Mouse (Mus musculus) lung, postnatal 0 days (tissue): ENCODE data around the gene Cldn18. TPM values are rescaled to one million over a fixed set of nuclear protein-coding genes. Genes with fewer than 3 reads are reported as not detected.

Experiments used
- ATAC-seq: fragments of 200-750 bp; cut with Nextera tagmentation; 2 replicates; pipeline ENCODE4 v1.8.0; 2017; ENCODE audit warnings: moderate library complexity
- DNase-seq: peaks from one replicate; pipeline ENCODE4 v3.0.0-alpha.2; 2016; ENCODE audit warnings: low spot score
- H3K27ac ChIP-seq: fragments of 300-500 bp; sonication (generic); 2 replicates; pipeline ENCODE4 v1.5.1; 2014; ENCODE audit warnings: antibody characterized with exemption, mild to moderate bottlenecking, low read length, mixed read lengths
- H3K27me3 ChIP-seq: fragments of 300-500 bp; sonication (generic); replicated peaks from 2 replicates; pipeline ENCODE4 v1.6.1; 2014; ENCODE audit warnings: low read length, mixed read lengths; ENCODE audit not compliant: insufficient read depth
- H3K36me3 ChIP-seq: fragments of 300-500 bp; sonication (generic); 2 replicates; pipeline ENCODE4 v1.6.1; 2014; ENCODE audit warnings: low read length, mixed read lengths; ENCODE audit not compliant: insufficient read depth
- H3K4me1 ChIP-seq: fragments of 300-500 bp; sonication (generic); 2 replicates; pipeline ENCODE4 v1.6.1; 2014; ENCODE audit warnings: antibody characterized with exemption, low read depth, low read length, mixed read lengths; ENCODE audit not compliant: insufficient read depth
- H3K4me2 ChIP-seq: fragments of 300-500 bp; sonication (generic); replicated peaks from 2 replicates; pipeline ENCODE4 v1.6.1; 2014; ENCODE audit warnings: low read depth, mild to moderate bottlenecking, low read length, moderate library complexity, mixed read lengths
- H3K4me3 ChIP-seq: fragments of 300-500 bp; sonication (generic); 2 replicates; pipeline ENCODE4 v1.5.1; 2014; ENCODE audit warnings: low read depth, low read length
- H3K9ac ChIP-seq: fragments of 300-500 bp; sonication (generic); replicated peaks from 2 replicates; pipeline ENCODE4 v1.6.1; 2014; ENCODE audit warnings: low read depth, mild to moderate bottlenecking
- H3K9me3 ChIP-seq: fragments of 300-500 bp; sonication (generic); 2 replicates; pipeline ENCODE4 v1.6.1; 2016; ENCODE audit warnings: low read length, mixed read lengths
- CTCF ChIP-seq: IDR thresholded peaks from 2 replicates; pipeline ENCODE4 v1.5.1; 2016; ENCODE audit warnings: antibody characterized with exemption, mild to moderate bottlenecking
- EP300 ChIP-seq: IDR thresholded peaks from 2 replicates; pipeline ENCODE4 v1.6.1; 2016; ENCODE audit warnings: antibody characterized with exemption, mild to moderate bottlenecking, control low read depth
- WGBS: fragments of 180-500 bp; shearing (Covaris S2); extraction: QIAGEN DNeasy Blood & Tissue Kit; methylation state at CpG from one replicate; pipeline ENCODE4 v1.1.7; 2014; 5-methylcytosine and 5-hydroxymethylcytosine counted together
- polyA plus RNA-seq: library from polyadenylated mRNA; unstranded; fragments of >200 nt; fragmentation: Nextera tagmentation; extraction: Ambion mirVana; gene quantifications from 2 replicates; pipeline ENCODE4 v1.2.1, GENCODE M21; 2015

Gene Cldn18
- polyA plus RNA-seq, 1 experiment from 2014 or later: 1,066 TPM

DNA sequence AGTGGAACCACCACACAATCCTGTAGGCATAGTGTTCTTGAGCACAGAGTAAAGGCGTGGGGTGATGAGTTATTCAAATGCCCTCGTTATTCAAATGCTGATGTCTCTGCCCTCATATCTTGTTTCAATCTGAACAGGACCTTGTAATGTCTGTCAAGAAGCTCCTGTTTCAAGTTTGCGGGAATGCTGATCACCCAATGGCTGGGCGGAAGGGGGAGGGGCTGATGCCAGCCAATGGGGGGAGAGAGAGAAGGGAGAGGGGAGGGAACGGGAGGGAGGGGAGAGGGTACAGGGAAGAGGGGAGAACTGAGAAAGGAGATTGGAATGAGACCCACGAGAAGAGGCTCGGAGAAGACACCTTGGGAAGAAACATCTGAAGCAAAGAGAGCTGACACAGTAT is 22.1 kb downstream of the Cldn18 start:
- no peak overlapping the region for H3K4me3 ChIP-seq
- no peak for ATAC-seq
- H3K27me3 ChIP-seq: no peaks in the 10 kb centered on the region

DNA sequence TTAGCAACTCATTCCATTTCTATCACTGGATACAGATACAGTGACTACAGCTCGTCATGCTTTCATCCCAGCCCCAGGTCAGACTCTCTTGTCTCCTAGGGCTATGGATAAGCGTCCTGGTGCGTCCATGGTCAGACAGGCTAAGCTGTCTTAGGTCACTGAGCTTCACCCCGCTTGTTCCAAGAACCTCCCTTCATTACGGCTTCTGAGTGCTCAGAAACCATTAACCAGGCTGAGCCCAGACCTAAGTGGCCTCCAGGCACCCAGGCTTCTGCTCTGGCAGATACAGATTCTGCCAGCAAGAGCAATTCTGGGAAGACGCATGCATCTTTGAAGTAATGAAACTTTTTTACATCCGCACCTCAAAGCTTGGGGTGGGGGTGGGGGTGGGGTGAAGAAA is 26.7 kb downstream of the Cldn18 start:
- H3K36me3 ChIP-seq: no peaks in the 10 kb centered on the region
- 69% methylated on average over 7 of the region's 7 CpGs for WGBS
- H3K9me3 ChIP-seq: no peaks in the 10 kb centered on the region
- H3K27ac ChIP-seq: no peak overlapping the region
- DNase-seq (no peak), ATAC-seq (no peak)
- H3K9ac ChIP-seq: no peak overlapping the region
- no peak for TF ChIP-seq EP300
- TF ChIP-seq CTCF: no peak
- 0 out of 2 replicates have a peak, but pooled peaks cover 4% of the 10 kb centered on the region for H3K4me1 ChIP-seq
- H3K4me3 ChIP-seq: no peak overlapping the region
- H3K27me3 ChIP-seq: no peaks in the 10 kb centered on the region
- H3K4me2 ChIP-seq: no peak overlapping the region

More for the DNA sequence above, 22.1 kb downstream of the Cldn18 start:
- DNase-seq: no peak
- Histone ChIP-seq H3K4me1 (no peaks in the 10 kb centered on the region), H3K9me3 (no peaks in the 10 kb centered on the region), H3K36me3 (no peaks in the 10 kb centered on the region), H3K4me2 (no peak overlapping the region), H3K9ac (no peak overlapping the region), H3K27ac (no peak overlapping the region)
- TF ChIP-seq EP300 (no peak), CTCF (no peak)
- WGBS: 61% methylated on average over 7 of the region's 7 CpGs

DNA sequence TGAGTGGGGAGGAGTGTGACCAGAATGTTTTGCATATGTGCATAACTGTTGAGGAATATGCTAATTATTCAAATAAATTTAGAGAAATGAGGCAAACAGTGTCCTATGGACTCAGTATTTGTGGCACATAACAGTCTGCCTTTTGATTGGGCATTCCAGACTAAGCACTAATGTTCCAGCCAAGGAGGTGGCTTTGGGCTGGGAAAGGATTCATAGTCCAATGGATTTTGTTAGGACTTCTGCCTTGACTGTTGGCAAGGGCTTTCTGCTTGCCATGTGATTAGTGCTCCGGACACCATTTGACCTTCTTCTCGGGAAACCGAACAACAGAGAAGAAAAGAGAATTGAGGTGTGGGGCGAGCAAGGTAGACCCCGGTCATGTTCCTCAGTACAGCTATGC is 27.3 kb downstream of the Cldn18 start:
- 0 out of 2 replicates have a peak, but pooled peaks cover 4% of the 10 kb centered on the region for H3K4me1 ChIP-seq
- DNase-seq (no peak), ATAC-seq (no peak)
- no peaks in the 10 kb centered on the region for H3K36me3 ChIP-seq
- H3K4me2 ChIP-seq: no peak overlapping the region
- 88% methylated on average over 5 of the region's 5 CpGs for WGBS
- no peaks in the 10 kb centered on the region for H3K27me3 ChIP-seq
- no peak overlapping the region for H3K9ac ChIP-seq
- TF ChIP-seq EP300: no peak
- TF ChIP-seq CTCF: no peak
- no peak overlapping the region for H3K27ac ChIP-seq
- no peaks in the 10 kb centered on the region for H3K9me3 ChIP-seq
- no peak overlapping the region for H3K4me3 ChIP-seq

DNA sequence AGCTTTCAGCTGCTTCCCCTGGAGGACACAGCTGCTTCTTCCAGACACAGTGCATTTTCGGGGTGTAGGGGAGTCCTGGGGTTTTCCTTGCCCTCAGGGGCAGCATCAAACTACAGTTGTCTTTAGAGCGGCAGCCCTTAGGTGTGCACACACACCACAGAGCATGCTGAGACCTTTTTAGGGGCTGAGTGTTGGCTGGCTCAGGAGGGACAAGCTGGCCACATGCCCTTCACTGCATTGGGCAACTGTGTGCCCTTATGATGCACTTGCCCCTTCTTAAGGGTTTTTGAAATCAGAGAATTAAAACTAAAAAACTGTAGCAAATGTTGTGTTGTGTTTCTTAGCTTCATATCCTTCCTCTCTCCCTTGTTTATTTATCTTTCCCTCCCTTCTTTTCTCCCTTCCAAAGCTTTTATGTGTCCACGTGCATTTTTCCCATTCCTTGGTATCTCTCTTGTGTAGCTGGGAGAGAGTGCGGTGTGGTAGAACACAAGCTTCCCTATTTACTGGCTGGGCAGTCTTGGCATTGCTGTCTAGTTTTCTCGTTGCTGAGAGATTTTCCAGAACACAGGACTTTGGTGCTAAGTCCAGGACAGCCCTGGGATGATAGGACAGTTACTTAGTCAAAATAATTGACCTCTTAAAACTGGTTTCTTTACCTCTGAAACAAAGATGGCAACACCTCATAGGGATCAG is 31.4 kb downstream of the Cldn18 start:
- no peak for TF ChIP-seq CTCF
- no peak for TF ChIP-seq EP300
- peak; percentile 85 for ATAC-seq
- WGBS: 34% methylated on average over 5 of the region's 5 CpGs
- H3K36me3 ChIP-seq: no peaks in the 10 kb centered on the region
- H3K9me3 ChIP-seq: no peaks in the 10 kb centered on the region
- no peak overlapping the region for H3K9ac ChIP-seq
- DNase-seq: peak; percentile 53
- no peak overlapping the region; the same call in 1 of the 2 replicates for H3K4me2 ChIP-seq
- 0 out of 2 replicates have a peak, but pooled peaks cover 4% of the 10 kb centered on the region for H3K4me1 ChIP-seq
- no peak overlapping the region for H3K4me3 ChIP-seq
- no peaks in the 10 kb centered on the region for H3K27me3 ChIP-seq
- H3K27ac ChIP-seq: peak overlapping the region; percentile 79

DNA sequence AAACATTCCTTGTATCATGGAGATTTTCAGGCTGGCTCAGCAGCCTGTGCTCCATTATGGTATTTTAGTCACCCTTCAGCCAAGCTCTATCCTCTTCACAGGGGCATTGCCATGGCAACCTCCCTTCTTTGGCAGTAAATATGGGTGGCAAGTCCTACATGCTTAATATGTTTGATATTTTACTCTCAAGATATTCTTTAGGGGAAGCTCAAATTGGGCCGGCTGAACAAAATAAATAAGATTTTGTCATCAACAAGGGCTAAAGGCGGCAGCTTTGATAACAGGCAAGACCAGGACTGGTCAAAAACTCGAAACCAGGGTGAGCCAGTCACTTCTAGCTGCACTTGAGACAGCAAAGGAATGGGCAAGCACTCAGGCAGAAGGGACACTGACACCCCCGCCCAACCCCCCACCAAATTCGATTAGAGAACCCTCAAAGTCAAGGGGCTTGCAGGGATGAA is 32.0 kb downstream of the Cldn18 start:
- Histone ChIP-seq H3K27ac (peak overlapping the region; percentile 79), H3K27me3 (no peaks in the 10 kb centered on the region), H3K36me3 (no peaks in the 10 kb centered on the region), H3K4me2 (no peak overlapping the region; the same call in 1 of the 2 replicates), H3K9ac (no peak overlapping the region), H3K4me3 (no peak overlapping the region), H3K4me1 (0 out of 2 replicates have a peak, but pooled peaks cover 4% of the 10 kb centered on the region), H3K9me3 (no peaks in the 10 kb centered on the region)
- ATAC-seq: peak; percentile 94
- DNase-seq: peak; percentile 94
- TF ChIP-seq EP300 (peak; percentile 95), CTCF (no peak)
- 31% methylated on average over 5 of the region's 5 CpGs for WGBS

DNA sequence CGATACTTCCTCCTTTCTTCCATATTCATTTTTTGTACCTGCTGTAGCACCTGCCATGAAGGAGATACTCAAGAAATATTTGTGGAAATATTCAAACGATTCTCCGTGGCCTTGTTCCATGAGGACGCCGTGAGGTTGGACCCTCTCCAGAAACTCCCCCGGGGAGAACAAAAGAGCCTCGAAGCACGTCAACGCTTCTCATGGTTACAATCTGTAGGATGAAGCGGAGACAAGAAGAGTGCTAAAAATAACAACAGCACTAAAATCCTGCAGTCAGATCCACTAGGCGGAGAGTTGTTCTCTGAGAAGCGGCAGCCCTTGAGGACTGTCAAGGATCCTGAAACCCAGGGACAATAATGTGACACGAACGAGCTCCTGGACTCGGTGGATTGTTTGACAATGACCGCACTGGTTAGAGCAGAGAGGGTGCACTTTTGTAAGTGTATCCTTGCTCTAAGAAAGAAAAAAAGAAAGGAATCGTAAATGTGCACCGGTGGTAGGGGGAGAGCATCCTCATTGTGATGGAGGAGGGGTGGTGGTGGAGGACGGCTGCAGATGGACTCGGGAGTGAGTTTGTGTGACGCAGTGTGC is 35.0 kb downstream of the Cldn18 start:
- WGBS: 53% methylated on average over 21 of the region's 21 CpGs
- TF ChIP-seq EP300 (no peak), CTCF (no peak)
- Histone ChIP-seq H3K9me3 (no peaks in the 10 kb centered on the region), H3K36me3 (no peaks in the 10 kb centered on the region), H3K9ac (no peak overlapping the region), H3K4me2 (no peak overlapping the region), H3K4me1 (0 out of 2 replicates have a peak, but pooled peaks cover 4% of the 10 kb centered on the region), H3K27me3 (no peaks in the 10 kb centered on the region), H3K4me3 (no peak overlapping the region), H3K27ac (peak overlapping the region; percentile 51; the same call in 1 of the 2 replicates)
- ATAC-seq (no peak), DNase-seq (peak; percentile 37)
